8 mouse cellular contexts compared by ENCODE assay signal in the genomic region with DNA sequence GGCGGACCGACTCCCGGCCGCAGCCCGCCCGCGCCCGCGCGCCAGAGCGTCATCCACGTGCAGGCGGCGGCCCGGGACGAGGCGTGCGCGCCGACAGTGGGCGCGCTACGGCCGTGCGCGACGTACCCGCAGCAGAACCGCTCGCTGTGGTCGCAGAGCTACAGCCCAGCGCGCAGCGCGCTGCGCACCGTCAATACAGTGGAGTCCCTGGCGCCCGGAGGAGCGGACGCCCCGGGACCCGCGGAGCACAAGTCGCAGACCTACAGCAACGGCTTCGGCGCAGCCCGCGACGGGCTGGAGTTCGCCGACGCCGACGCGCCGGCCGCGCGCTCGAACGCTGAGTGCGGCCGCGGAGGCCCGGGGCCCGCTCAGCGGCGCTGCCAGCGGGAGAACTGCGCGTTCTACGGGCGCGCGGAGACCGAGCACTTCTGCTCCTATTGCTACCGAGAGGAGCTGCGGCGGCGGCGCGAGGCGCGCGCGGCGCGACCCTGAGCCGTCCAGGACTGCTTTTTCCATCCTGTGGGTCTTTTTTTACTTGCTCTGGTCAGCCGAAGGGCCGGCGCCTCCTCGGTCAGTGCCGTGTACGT.
DNase-seq lines count a peak whose midpoint lies in the region; ATAC-seq lines count a peak whose summit lies in the region.

No protein-coding gene starts in this region.

- H3K36me3 ChIP-seq in lung, embryonic 16.5 days (ENCODE audit: control insufficient read depth, insufficient read depth, low read length): no peaks in the 10 kb centered on the region
- no peaks in the 10 kb centered on the region for H3K36me3 ChIP-seq in heart, embryonic 14.5 days (ENCODE audit: control insufficient read depth, insufficient read depth, low read length)
- H3K36me3 ChIP-seq in liver, embryonic 15.5 days (replicated peaks): no peaks in the 10 kb centered on the region

- peak overlapping the region; percentile 67 for H3K4me2 ChIP-seq in lung, embryonic 16.5 days (ENCODE audit: low read depth, low read length)
- peak overlapping the region; percentile 73 for H3K4me2 ChIP-seq in heart, embryonic 14.5 days (ENCODE audit: low read length)
- peak overlapping the region; percentile 33 for H3K4me2 ChIP-seq in liver, embryonic 15.5 days

- WGBS in lung, embryonic 16.5 days: 2% methylated on average over 94 of the region's 97 CpGs
- under 1% methylated on average over 76 of the region's 97 CpGs for WGBS in heart, embryonic 14.5 days
- WGBS in liver, embryonic 15.5 days (ENCODE audit: insufficient replicate concordance): 1% methylated on average over 93 of the region's 97 CpGs

- H3K27me3 ChIP-seq in lung, embryonic 16.5 days (ENCODE audit: control insufficient read depth, insufficient read depth, low read depth, low read length): peaks cover 75% of the 10 kb centered on the region
- H3K27me3 ChIP-seq in heart, embryonic 14.5 days (ENCODE audit: control insufficient read depth, insufficient read depth, low read length): peaks cover 91% of the 10 kb centered on the region
- H3K27me3 ChIP-seq in liver, embryonic 15.5 days: peaks cover 89% of the 10 kb centered on the region

- no peak overlapping the region for H3K27ac ChIP-seq in lung, embryonic 16.5 days (ENCODE audit: low read length)
- no peak overlapping the region for H3K27ac ChIP-seq in heart, embryonic 14.5 days (replicated peaks in 1 of 2; ENCODE audit: control insufficient read depth in 1 of 2, insufficient read depth in 1 of 2, low read depth in 2 of 2, low read length in 2 of 2)
- H3K27ac ChIP-seq in liver, embryonic 15.5 days (replicated peaks): no peak overlapping the region

- peak; percentile 38 for DNase-seq in adrenal gland, adult 2 months
- DNase-seq in adrenal gland, adult 18-20 months (ENCODE audit: low spot score in 2 of 2): no peak
- DNase-seq in lung, postnatal 36 days: no peak
- no peak for DNase-seq in adrenal gland, postnatal 4 days (ENCODE audit: low spot score in 2 of 2)

- ATAC-seq in lung, embryonic 16.5 days (ENCODE audit: low read depth): peak; percentile 18; the same call in 1 of the 2 replicates
- ATAC-seq in heart, embryonic 14.5 days (ENCODE audit: insufficient number of reproducible peaks, insufficient read depth, low FRiP score, low read depth): no peak
- ATAC-seq in liver, embryonic 15.5 days (ENCODE audit: insufficient read depth): no peak
- no peak for ATAC-seq in monocyte, adult 5-6 weeks (replicated peaks; ENCODE audit: insufficient number of reproducible peaks, low FRiP score, low TSS enrichment, poor library complexity, severe bottlenecking)

- peak overlapping the region; percentile 15; the same call in 1 of the 2 replicates for H3K9ac ChIP-seq in lung, embryonic 16.5 days (ENCODE audit: low read length)
- no peak overlapping the region for H3K9ac ChIP-seq in heart, embryonic 14.5 days (ENCODE audit: low read length)
- no peak overlapping the region for H3K9ac ChIP-seq in liver, embryonic 15.5 days

- peaks cover 16% of the 10 kb centered on the region for H3K4me1 ChIP-seq in lung, embryonic 16.5 days (replicated peaks; ENCODE audit: control insufficient read depth, insufficient read depth, low read length)
- H3K4me1 ChIP-seq in heart, embryonic 14.5 days (ENCODE audit: control insufficient read depth in 2 of 2, insufficient read depth in 2 of 2, low read length in 2 of 2): no peaks in the 10 kb centered on the region; a peak in 2 of 4 replicates
- no peaks in the 10 kb centered on the region; the same call in 1 of the 2 replicates for H3K4me1 ChIP-seq in liver, embryonic 15.5 days (replicated peaks)

- peak overlapping the region; percentile 46 for H3K4me3 ChIP-seq in lung, embryonic 16.5 days (ENCODE audit: low read length)
- peak overlapping the region; percentile 42 to 44 for H3K4me3 ChIP-seq in heart, embryonic 14.5 days (ENCODE audit: control insufficient read depth in 1 of 2, insufficient read depth in 1 of 2, low read depth in 1 of 2, low read length in 2 of 2)
- H3K4me3 ChIP-seq in liver, embryonic 15.5 days (replicated peaks): peak overlapping the region; percentile 14; the same call in 1 of the 2 replicates

- H3K9me3 ChIP-seq in lung, embryonic 16.5 days (ENCODE audit: control insufficient read depth, low read length): no peaks in the 10 kb centered on the region
- no peaks in the 10 kb centered on the region for H3K9me3 ChIP-seq in heart, embryonic 14.5 days (ENCODE audit: control insufficient read depth, low read length)
- H3K9me3 ChIP-seq in liver, embryonic 15.5 days (replicated peaks): no peaks in the 10 kb centered on the region
